9 mouse cellular contexts compared by ENCODE assay signal in the genomic region with DNA sequence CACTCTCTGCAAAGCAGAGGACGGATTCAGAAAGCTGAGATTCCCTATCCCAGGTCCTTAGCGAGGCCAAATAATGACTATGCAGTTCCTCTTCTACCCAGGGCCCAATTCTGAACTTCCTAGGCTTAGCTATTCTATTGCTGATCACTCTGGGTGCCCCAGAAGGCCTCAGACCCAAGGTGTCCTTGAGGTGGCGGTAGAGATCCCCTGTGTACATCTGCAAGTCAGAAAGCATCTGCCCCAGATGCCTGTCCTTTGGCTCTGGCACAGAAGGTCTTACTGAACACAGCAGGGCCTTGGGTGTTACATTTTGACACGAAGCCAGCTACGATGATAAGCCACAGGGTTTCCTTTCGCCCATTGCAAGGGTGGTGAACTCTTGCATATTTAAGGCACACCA. TPM values are rescaled to one million over a fixed set of nuclear protein-coding genes. Genes with fewer than 3 reads are reported as not detected.
DNase-seq lines count a peak whose midpoint lies in the region; ATAC-seq and TF ChIP-seq lines count a peak whose summit lies in the region.
"Had no signal": no experiment of that assay in that cellular context is flagged by ENCODE, and none has a peak within 500 bp of the region (broad histone marks: within the 10 kb centered on the region; RNA-seq: fewer than 3 reads in every experiment).

No protein-coding gene starts in this region.

- H3K27ac ChIP-seq in kidney, adult 2 months (ENCODE audit: insufficient read depth, low read depth, low read length) = no peak overlapping the region
- no peak overlapping the region for H3K27ac ChIP-seq in kidney, embryonic 15.5 days
- peak overlapping the region; percentile 99 for H3K27ac ChIP-seq in ES-Bruce4 (ENCODE audit: insufficient read depth, low read length)
- H3K27ac ChIP-seq in midbrain, embryonic 10.5 days (replicated peaks) = no peak overlapping the region
- H3K27ac ChIP-seq: liver, embryonic 13.5 days had no signal

- no peaks in the 10 kb centered on the region for H3K4me1 ChIP-seq in kidney, adult 2 months (ENCODE audit: control insufficient read depth, insufficient read depth, low read length)
- H3K4me1 ChIP-seq in kidney, embryonic 15.5 days = peaks cover 21% of the 10 kb centered on the region
- peaks cover 8% of the 10 kb centered on the region for H3K4me1 ChIP-seq in ES-Bruce4 (ENCODE audit: control insufficient read depth, insufficient read depth, low read length)
- H3K4me1 ChIP-seq in midbrain, embryonic 10.5 days = peaks cover 24% of the 10 kb centered on the region

- no peaks in the 10 kb centered on the region for H3K27me3 ChIP-seq in kidney, adult 2 months (replicated peaks; ENCODE audit: control insufficient read depth, insufficient read depth, low read length)
- H3K27me3 ChIP-seq in kidney, embryonic 15.5 days = peaks cover 31% of the 10 kb centered on the region
- no peaks in the 10 kb centered on the region for H3K27me3 ChIP-seq in ES-Bruce4 (ENCODE audit: control insufficient read depth, insufficient read depth, low read length, poor library complexity, severe bottlenecking)
- peaks cover 67% of the 10 kb centered on the region for H3K27me3 ChIP-seq in midbrain, embryonic 10.5 days (ENCODE audit: low read depth, poor library complexity, severe bottlenecking)

- H3K4me3 ChIP-seq in kidney, adult 2 months (ENCODE audit: insufficient read depth, low read depth, low read length) = no peak overlapping the region
- H3K4me3 ChIP-seq in kidney, embryonic 15.5 days (replicated peaks) = no peak overlapping the region
- H3K4me3 ChIP-seq in ES-Bruce4 (ENCODE audit: low read depth, low read length) = no peak overlapping the region
- H3K4me3 ChIP-seq in midbrain, embryonic 10.5 days = no peak overlapping the region
- H3K4me3 ChIP-seq: liver, embryonic 13.5 days had no signal

- TF ChIP-seq EP300 in ES-Bruce4 (IDR thresholded peaks at IDR 0.05; ENCODE audit: insufficient read depth, low read depth, low read length) = peak; percentile 87

- no peaks in the 10 kb centered on the region for H3K9me3 ChIP-seq in kidney, embryonic 15.5 days (replicated peaks)
- H3K9me3 ChIP-seq in ES-Bruce4 (replicated peaks; ENCODE audit: control insufficient read depth, insufficient read depth, low read length, poor library complexity, severe bottlenecking) = no peaks in the 10 kb centered on the region
- H3K9me3 ChIP-seq in midbrain, embryonic 10.5 days (replicated peaks) = no peaks in the 10 kb centered on the region
- H3K9me3 ChIP-seq: liver, embryonic 13.5 days had no signal

- no peak for DNase-seq in kidney, adult 2 months
- DNase-seq in adrenal gland, postnatal 36 days = peak; percentile 49 to 55
- no peak for DNase-seq in cerebellum, adult 18-20 months
- no peak for DNase-seq in midbrain, embryonic 10.5 days (ENCODE audit: low spot score)
- DNase-seq in heart, postnatal 25 days (ENCODE audit: low spot score) = no peak
- DNase-seq: liver, embryonic 13.5 days had no signal

- WGBS in kidney, adult 2 months = 74% methylated on average over 6 of the region's 6 CpGs
- WGBS in kidney, embryonic 15.5 days = 53% methylated on average over 6 of the region's 6 CpGs
- WGBS in midbrain, embryonic 10.5 days = 36% methylated on average over 6 of the region's 6 CpGs

- H3K4me2 ChIP-seq in kidney, embryonic 15.5 days = no peak overlapping the region
- H3K4me2 ChIP-seq: liver, embryonic 13.5 days had no signal

- no peak overlapping the region for H3K9ac ChIP-seq in kidney, embryonic 15.5 days
- H3K9ac ChIP-seq in ES-Bruce4 (ENCODE audit: low read depth, poor library complexity, severe bottlenecking) = peak overlapping the region; percentile 60
- H3K9ac ChIP-seq: liver, embryonic 13.5 days had no signal

- TF ChIP-seq POLR2A in kidney, adult 2 months (IDR thresholded peaks at IDR 0.05; ENCODE audit: low read depth, low read length) = no peak
- TF ChIP-seq POLR2A in ES-Bruce4 (IDR thresholded peaks at IDR 0.05; ENCODE audit: insufficient read depth, low read length) = no peak

- intact Hi-C loops in heart, postnatal 25 days (cut with DNase I) = no loop called here

- TF ChIP-seq CTCF in kidney, adult 2 months (conservative IDR thresholded peaks at IDR 0.05; ENCODE audit: insufficient read depth, insufficient read length, low read depth, low read length) = 0 out of 2 replicates have a peak, but pooled peaks have one; percentile 22
- peak; percentile 59 for TF ChIP-seq CTCF in ES-Bruce4 (IDR thresholded peaks at IDR 0.05; ENCODE audit: low read depth, low read length)

- ATAC-seq in kidney, embryonic 15.5 days (replicated peaks; ENCODE audit: low FRiP score) = no peak
- ATAC-seq in neutrophil, adult 5-6 weeks (ENCODE audit: extremely low read depth, insufficient number of reproducible peaks, low FRiP score, poor library complexity, severe bottlenecking) = peak; percentile 60

- no peaks in the 10 kb centered on the region for H3K36me3 ChIP-seq in kidney, adult 2 months (ENCODE audit: control insufficient read depth, insufficient read depth, low read length)
- no peaks in the 10 kb centered on the region for H3K36me3 ChIP-seq in kidney, embryonic 15.5 days
- no peaks in the 10 kb centered on the region for H3K36me3 ChIP-seq in ES-Bruce4 (ENCODE audit: control insufficient read depth, insufficient read depth, low read length, poor library complexity, severe bottlenecking)
- no peaks in the 10 kb centered on the region for H3K36me3 ChIP-seq in midbrain, embryonic 10.5 days
- H3K36me3 ChIP-seq: liver, embryonic 13.5 days had no signal

RNA-seq across cellular contexts. Expression of a gene that starts 3.1 kb away (rescaled TPM):
- polyA plus RNA-seq in kidney, adult 2 months (2012; rRNA removed) = not detected in 2 replicates
- 0.12 TPM in 1 of 2 replicates, not detected in the other for polyA plus RNA-seq in kidney, embryonic 15.5 days (2015; fragmentation: Nextera tagmentation; extraction: Ambion mirVana)
- 117 and 124 TPM in 2 replicates for polyA plus RNA-seq in ES-Bruce4 (2011; ENCODE audit: insufficient read depth, insufficient read length, low read depth, missing spikeins)
- total RNA-seq in adrenal gland, postnatal 36 days (2021) = 1 to 10 TPM in 1 of 2 experiments, under 1 TPM in 1; 0.43 to 1.2 TPM
- total RNA-seq in neutrophil, adult 5-6 weeks (2017) = not detected in 2 replicates
- polyA plus RNA-seq in midbrain, embryonic 10.5 days (2016; fragmentation: Nextera tagmentation; extraction: Ambion mirVana) = not detected in 2 replicates
- not detected for total RNA-seq in heart, postnatal 25 days (2021)
- polyA plus RNA-seq: liver, embryonic 13.5 days had no signal

RNA-seq across cellular contexts. Expression of a gene that starts 14.3 kb away (rescaled TPM):
- 20.9 and 24.1 TPM in 2 replicates for polyA plus RNA-seq in kidney, adult 2 months (2012; rRNA removed)
- 96.2 and 103 TPM in 2 replicates for polyA plus RNA-seq in kidney, embryonic 15.5 days (2015; fragmentation: Nextera tagmentation; extraction: Ambion mirVana)
- 97.4 and 109 TPM in 2 replicates for polyA plus RNA-seq in ES-Bruce4 (2011; ENCODE audit: insufficient read depth, insufficient read length, low read depth, missing spikeins)
- 10 to 100 TPM; 42.9 to 45.6 TPM for total RNA-seq in adrenal gland, postnatal 36 days (2021)
- total RNA-seq in neutrophil, adult 5-6 weeks (2017) = 16.7 and 19.3 TPM in 2 replicates
- polyA plus RNA-seq in midbrain, embryonic 10.5 days (2016; fragmentation: Nextera tagmentation; extraction: Ambion mirVana) = 134 and 144 TPM in 2 replicates
- 10 to 100 TPM; 13.0 to 13.8 TPM for total RNA-seq in heart, postnatal 25 days (2021)

RNA-seq across cellular contexts. Expression of a gene that starts 38.9 kb away (rescaled TPM):
- polyA plus RNA-seq in kidney, adult 2 months (2012; rRNA removed) = 6.2 and 8.4 TPM in 2 replicates
- 37.0 and 38.7 TPM in 2 replicates for polyA plus RNA-seq in kidney, embryonic 15.5 days (2015; fragmentation: Nextera tagmentation; extraction: Ambion mirVana)
- polyA plus RNA-seq in ES-Bruce4 (2011; ENCODE audit: insufficient read depth, insufficient read length, low read depth, missing spikeins) = 35.0 and 36.6 TPM in 2 replicates
- total RNA-seq in adrenal gland, postnatal 36 days (2021) = 10 to 100 TPM; 24.6 to 30.5 TPM
- 33.0 and 38.8 TPM in 2 replicates for total RNA-seq in neutrophil, adult 5-6 weeks (2017)
- 39.0 and 42.1 TPM in 2 replicates for polyA plus RNA-seq in midbrain, embryonic 10.5 days (2016; fragmentation: Nextera tagmentation; extraction: Ambion mirVana)
- total RNA-seq in heart, postnatal 25 days (2021) = 10 to 100 TPM; 10.4 to 11.8 TPM

RNA-seq across cellular contexts. Expression of a gene that starts 45.0 kb away (rescaled TPM):
- polyA plus RNA-seq in kidney, adult 2 months (2012; rRNA removed) = 2.9 and 3.8 TPM in 2 replicates
- 1.3 TPM in 2 replicates for polyA plus RNA-seq in kidney, embryonic 15.5 days (2015; fragmentation: Nextera tagmentation; extraction: Ambion mirVana)
- polyA plus RNA-seq in ES-Bruce4 (2011; ENCODE audit: insufficient read depth, insufficient read length, low read depth, missing spikeins) = 53.2 and 60.3 TPM in 2 replicates
- total RNA-seq in adrenal gland, postnatal 36 days (2021) = 1 to 10 TPM; 3.4 to 9.0 TPM
- total RNA-seq in neutrophil, adult 5-6 weeks (2017) = not detected in 2 replicates
- polyA plus RNA-seq in midbrain, embryonic 10.5 days (2016; fragmentation: Nextera tagmentation; extraction: Ambion mirVana) = 0.60 and 0.67 TPM in 2 replicates
- total RNA-seq in heart, postnatal 25 days (2021) = under 1 TPM; 0.17 to 0.94 TPM

RNA-seq across cellular contexts. Expression of a gene that starts 52.3 kb away (rescaled TPM):
- 26.7 and 28.7 TPM in 2 replicates for polyA plus RNA-seq in kidney, adult 2 months (2012; rRNA removed)
- 10.2 and 12.5 TPM in 2 replicates for polyA plus RNA-seq in kidney, embryonic 15.5 days (2015; fragmentation: Nextera tagmentation; extraction: Ambion mirVana)
- 26.9 and 27.7 TPM in 2 replicates for polyA plus RNA-seq in ES-Bruce4 (2011; ENCODE audit: insufficient read depth, insufficient read length, low read depth, missing spikeins)
- total RNA-seq in adrenal gland, postnatal 36 days (2021) = 10 to 100 TPM; 52.6 to 80.8 TPM
- 14.9 and 15.8 TPM in 2 replicates for total RNA-seq in neutrophil, adult 5-6 weeks (2017)
- polyA plus RNA-seq in midbrain, embryonic 10.5 days (2016; fragmentation: Nextera tagmentation; extraction: Ambion mirVana) = 2.2 and 3.6 TPM in 2 replicates
- total RNA-seq in heart, postnatal 25 days (2021) = 10 to 100 TPM; 15.1 to 16.3 TPM

Comparison
In these comparisons a context has a peak if more than half of its experiments do, and no peak if none do; other contexts are left out.
1. DNase-seq: peak in adrenal gland, postnatal 36 days (2 of 2); none in kidney, adult 2 months (single experiment), cerebellum, adult 18-20 months (0 of 2), midbrain, embryonic 10.5 days (single experiment) and heart, postnatal 25 days (single experiment).
2. RNA of a gene that starts 3.1 kb away (polyA plus RNA-seq): 117 to 124 TPM in ES-Bruce4; 0.12 TPM in kidney, embryonic 15.5 days, not detected in kidney, adult 2 months and not detected in midbrain, embryonic 10.5 days; every median in the first group is over 100 times any median in the second.